Comparison of ENCODE assay signal across 20 mouse cellular contexts in genomic region chr8:71369040-71369718, GRCm38 (mm10). TPM values are rescaled to one million over a fixed set of nuclear protein-coding genes. Genes with fewer than 3 reads are reported as not detected.
DNase-seq lines count a peak whose midpoint lies in the region; ATAC-seq and TF ChIP-seq lines count a peak whose summit lies in the region.
"Had no signal": no experiment of that assay in that cellular context is flagged by ENCODE, and none has a peak within 500 bp of the region (broad histone marks: within the 10 kb centered on the region; RNA-seq: fewer than 3 reads in every experiment).

No protein-coding gene starts in this region.

- H3K27me3 ChIP-seq in heart, embryonic 12.5 days (replicated peaks) = no peaks in the 10 kb centered on the region
- no peaks in the 10 kb centered on the region for H3K27me3 ChIP-seq in megakaryocyte, embryonic 14.5 days (replicated peaks)
- no peaks in the 10 kb centered on the region for H3K27me3 ChIP-seq in liver, embryonic 14.5 days (ENCODE audit: control insufficient read depth, insufficient read depth, low read length)
- H3K27me3 ChIP-seq: CH12.LX; hindbrain, embryonic 15.5 days; limb, embryonic 13.5 days; midbrain, embryonic 13.5 days had no signal

- peaks cover 29% of the 10 kb centered on the region for H3K36me3 ChIP-seq in heart, embryonic 12.5 days
- H3K36me3 ChIP-seq in megakaryocyte, embryonic 14.5 days (replicated peaks; ENCODE audit: low read length) = peaks cover 37% of the 10 kb centered on the region
- H3K36me3 ChIP-seq in liver, embryonic 14.5 days (replicated peaks; ENCODE audit: control insufficient read depth, insufficient read depth, low read depth) = peaks cover 2% of the 10 kb centered on the region

- peak overlapping the region; percentile 45; the same call in 1 of the 2 replicates for H3K27ac ChIP-seq in heart, embryonic 12.5 days (ENCODE audit: poor library complexity, severe bottlenecking)
- H3K27ac ChIP-seq in liver, embryonic 14.5 days = no peak overlapping the region
- H3K27ac ChIP-seq: hindbrain, embryonic 15.5 days; limb, embryonic 13.5 days; midbrain, embryonic 13.5 days had no signal

- TF ChIP-seq CTCF in liver, embryonic 14.5 days (IDR thresholded peaks at IDR 0.05; ENCODE audit: low read depth) = no peak

- no peak for TF ChIP-seq EP300 in liver, embryonic 14.5 days (IDR thresholded peaks at IDR 0.05; ENCODE audit: low read depth)

- 93% methylated on average over 10 of the region's 10 CpGs for WGBS in heart, embryonic 12.5 days
- 82% methylated on average over 10 of the region's 10 CpGs for WGBS in liver, embryonic 14.5 days (ENCODE audit: insufficient replicate concordance)

- no peak for ATAC-seq in heart, embryonic 12.5 days (ENCODE audit: insufficient number of reproducible peaks, low FRiP score)
- no peak for ATAC-seq in megakaryocyte, adult 5-6 weeks (ENCODE audit: poor library complexity, severe bottlenecking)
- ATAC-seq in liver, embryonic 14.5 days (ENCODE audit: insufficient read depth) = no peak
- ATAC-seq: midbrain, embryonic 13.5 days had no signal

- H3K4me3 ChIP-seq in heart, embryonic 12.5 days = no peak overlapping the region
- peak overlapping the region; percentile 92 for H3K4me3 ChIP-seq in megakaryocyte, embryonic 14.5 days (replicated peaks)
- no peak overlapping the region for H3K4me3 ChIP-seq in liver, embryonic 14.5 days (ENCODE audit: insufficient read depth in 1 of 2, low read depth in 2 of 2, low read length in 2 of 2)
- H3K4me3 ChIP-seq: hindbrain, embryonic 15.5 days; limb, embryonic 13.5 days; midbrain, embryonic 13.5 days had no signal

- peak; percentile 27 to 46 for DNase-seq in adrenal gland, adult (ENCODE audit: inconsistent age in 2 of 2, low spot score in 1 of 2)
- no peak for DNase-seq in adrenal gland, adult 2 months
- no peak for DNase-seq in heart, postnatal 36 days
- DNase-seq in liver, embryonic 14.5 days (ENCODE audit: low read depth in 3 of 3, low spot score in 3 of 3) = no peak
- DNase-seq in lung, adult 18-20 months = no peak
- DNase-seq: adrenal gland, postnatal 10 days; gastrocnemius, postnatal 36 days; kidney, adult 18-20 months; lung, postnatal 10 days; right cerebral cortex, adult 18-20 months; spleen, adult 18-20 months; thymus, postnatal 36 days had no signal

- intact Hi-C loops in heart, postnatal 36 days (cut with DNase I) = loop anchor here (5.0 kb wide), 2 partner anchors 93 to 118 kb away; partner anchors contain the start of genes Abhd8, Ano8, Gtpbp3 and Mrpl34

- no peak overlapping the region for H3K4me2 ChIP-seq in heart, embryonic 12.5 days
- H3K4me2 ChIP-seq in liver, embryonic 14.5 days (ENCODE audit: low read depth) = 0 out of 2 replicates have a peak overlapping the region, but pooled peaks have one; percentile 1
- H3K4me2 ChIP-seq: hindbrain, embryonic 15.5 days; midbrain, embryonic 13.5 days had no signal

- H3K9ac ChIP-seq in heart, embryonic 12.5 days = no peak overlapping the region
- no peak overlapping the region for H3K9ac ChIP-seq in liver, embryonic 14.5 days (replicated peaks)
- H3K9ac ChIP-seq: hindbrain, embryonic 15.5 days; limb, embryonic 13.5 days had no signal

- peaks cover 30% of the 10 kb centered on the region for H3K4me1 ChIP-seq in heart, embryonic 12.5 days (replicated peaks)
- peaks cover 64% of the 10 kb centered on the region for H3K4me1 ChIP-seq in megakaryocyte, embryonic 14.5 days
- H3K4me1 ChIP-seq in liver, embryonic 14.5 days (replicated peaks; ENCODE audit: control insufficient read depth in 2 of 2, insufficient read depth in 2 of 2, low read length in 1 of 2) = peaks cover 22 to 23% of the 10 kb centered on the region in 2 experiments

- no peaks in the 10 kb centered on the region for H3K9me3 ChIP-seq in heart, embryonic 12.5 days (replicated peaks)
- H3K9me3 ChIP-seq in megakaryocyte, embryonic 14.5 days = no peaks in the 10 kb centered on the region
- no peaks in the 10 kb centered on the region for H3K9me3 ChIP-seq in liver, embryonic 14.5 days (ENCODE audit: control insufficient read depth, low read length)
- H3K9me3 ChIP-seq: hindbrain, embryonic 15.5 days; limb, embryonic 13.5 days; midbrain, embryonic 13.5 days had no signal

RNA-seq across cellular contexts. Expression of gene Ocel1, which starts 1.9 kb away (rescaled TPM):
- total RNA-seq in adrenal gland, adult 2 months (2021) = 10 to 100 TPM; 16.5 to 17.8 TPM
- polyA plus RNA-seq in adrenal gland, adult 2 months (2012; rRNA removed) = 32.1 and 36.1 TPM in 2 replicates
- 5.5 and 5.7 TPM in 2 replicates for polyA plus RNA-seq in heart, embryonic 12.5 days (2016; fragmentation: Nextera tagmentation; extraction: Ambion mirVana)
- 10 to 100 TPM; 11.1 to 14.9 TPM for total RNA-seq in heart, postnatal 36 days (2021)
- 79.6 and 103 TPM in 2 replicates for polyA plus RNA-seq in megakaryocyte, embryonic 14.5 days (2012; ENCODE audit: insufficient read depth, low replicate concordance)
- 8.7 and 8.9 TPM in 2 replicates for total RNA-seq in megakaryocyte, adult 5-6 weeks (2015)
- 16.2 and 18.5 TPM in 2 replicates for total RNA-seq in megakaryocyte, adult 5-6 weeks (2017)
- polyA plus RNA-seq in liver, embryonic 14.5 days (2012; rRNA removed) = 2.8 and 3.1 TPM in 2 replicates
- 1.9 and 2.8 TPM in 2 replicates for polyA plus RNA-seq in liver, embryonic 14.5 days (2014; fragmentation: Nextera tagmentation; extraction: Ambion mirVana)

RNA-seq across cellular contexts. Expression of gene Use1, which starts 2.5 kb away (rescaled TPM):
- total RNA-seq in adrenal gland, adult 2 months (2021) = 100 to 1,000 TPM; 167 to 218 TPM
- polyA plus RNA-seq in adrenal gland, adult 2 months (2012; rRNA removed) = 69.3 and 79.6 TPM in 2 replicates
- 68.6 and 69.9 TPM in 2 replicates for polyA plus RNA-seq in heart, embryonic 12.5 days (2016; fragmentation: Nextera tagmentation; extraction: Ambion mirVana)
- total RNA-seq in heart, postnatal 36 days (2021) = 100 to 1,000 TPM; 148 to 149 TPM
- polyA plus RNA-seq in megakaryocyte, embryonic 14.5 days (2012; ENCODE audit: insufficient read depth, low replicate concordance) = 136 and 255 TPM in 2 replicates
- total RNA-seq in megakaryocyte, adult 5-6 weeks (2015) = 124 and 135 TPM in 2 replicates
- 167 and 180 TPM in 2 replicates for total RNA-seq in megakaryocyte, adult 5-6 weeks (2017)
- 41.9 and 57.2 TPM in 2 replicates for polyA plus RNA-seq in liver, embryonic 14.5 days (2012; rRNA removed)
- polyA plus RNA-seq in liver, embryonic 14.5 days (2014; fragmentation: Nextera tagmentation; extraction: Ambion mirVana) = 46.5 and 48.2 TPM in 2 replicates

RNA-seq across cellular contexts. Expression of gene Nr2f6, which starts 12.6 kb away (rescaled TPM):
- 10 to 100 TPM; 49.7 to 71.5 TPM for total RNA-seq in adrenal gland, adult 2 months (2021)
- polyA plus RNA-seq in adrenal gland, adult 2 months (2012; rRNA removed) = 335 and 389 TPM in 2 replicates
- polyA plus RNA-seq in heart, embryonic 12.5 days (2016; fragmentation: Nextera tagmentation; extraction: Ambion mirVana) = 63.6 and 64.3 TPM in 2 replicates
- total RNA-seq in heart, postnatal 36 days (2021) = 10 to 100 TPM; 47.6 to 53.6 TPM
- 20.8 and 45.4 TPM in 2 replicates for polyA plus RNA-seq in megakaryocyte, embryonic 14.5 days (2012; ENCODE audit: insufficient read depth, low replicate concordance)
- 8.2 and 13.8 TPM in 2 replicates for total RNA-seq in megakaryocyte, adult 5-6 weeks (2015)
- total RNA-seq in megakaryocyte, adult 5-6 weeks (2017) = 6.9 and 9.1 TPM in 2 replicates
- 20.8 and 23.4 TPM in 2 replicates for polyA plus RNA-seq in liver, embryonic 14.5 days (2012; rRNA removed)
- 19.1 and 22.4 TPM in 2 replicates for polyA plus RNA-seq in liver, embryonic 14.5 days (2014; fragmentation: Nextera tagmentation; extraction: Ambion mirVana)

RNA-seq across cellular contexts. Expression of gene Ushbp1, which starts 26.4 kb away (rescaled TPM):
- 10 to 100 TPM; 11.9 to 16.8 TPM for total RNA-seq in adrenal gland, adult 2 months (2021)
- polyA plus RNA-seq in adrenal gland, adult 2 months (2012; rRNA removed) = 40.1 and 58.8 TPM in 2 replicates
- 4.8 and 6.1 TPM in 2 replicates for polyA plus RNA-seq in heart, embryonic 12.5 days (2016; fragmentation: Nextera tagmentation; extraction: Ambion mirVana)
- total RNA-seq in heart, postnatal 36 days (2021) = 10 to 100 TPM; 28.0 to 30.4 TPM
- 0.06 TPM in 1 of 2 replicates, not detected in the other for polyA plus RNA-seq in megakaryocyte, embryonic 14.5 days (2012; ENCODE audit: insufficient read depth, low replicate concordance)
- not detected in 2 replicates for total RNA-seq in megakaryocyte, adult 5-6 weeks (2015)
- not detected in 2 replicates for total RNA-seq in megakaryocyte, adult 5-6 weeks (2017)
- 3.1 and 3.5 TPM in 2 replicates for polyA plus RNA-seq in liver, embryonic 14.5 days (2012; rRNA removed)
- polyA plus RNA-seq in liver, embryonic 14.5 days (2014; fragmentation: Nextera tagmentation; extraction: Ambion mirVana) = 1.5 and 1.9 TPM in 2 replicates
- total RNA-seq: CH12.LX; neutrophil, adult 5-6 weeks had no signal

RNA-seq across cellular contexts. Expression of gene Babam1, which starts 27.5 kb away (rescaled TPM):
- total RNA-seq in adrenal gland, adult 2 months (2021) = 100 to 1,000 TPM; 106 to 119 TPM
- polyA plus RNA-seq in adrenal gland, adult 2 months (2012; rRNA removed) = 143 and 164 TPM in 2 replicates
- 77.6 and 94.2 TPM in 2 replicates for polyA plus RNA-seq in heart, embryonic 12.5 days (2016; fragmentation: Nextera tagmentation; extraction: Ambion mirVana)
- total RNA-seq in heart, postnatal 36 days (2021) = 10 to 100 TPM; 61.2 to 67.1 TPM
- polyA plus RNA-seq in megakaryocyte, embryonic 14.5 days (2012; ENCODE audit: insufficient read depth, low replicate concordance) = 62.3 and 94.3 TPM in 2 replicates
- total RNA-seq in megakaryocyte, adult 5-6 weeks (2015) = 62.0 and 66.6 TPM in 2 replicates
- total RNA-seq in megakaryocyte, adult 5-6 weeks (2017) = 108 and 110 TPM in 2 replicates
- 53.6 and 61.2 TPM in 2 replicates for polyA plus RNA-seq in liver, embryonic 14.5 days (2012; rRNA removed)
- polyA plus RNA-seq in liver, embryonic 14.5 days (2014; fragmentation: Nextera tagmentation; extraction: Ambion mirVana) = 50.6 and 52.3 TPM in 2 replicates

Comparison
In these comparisons a context has a peak if more than half of its experiments do, and no peak if none do; other contexts are left out.
1. DNase-seq: peak in adrenal gland, adult (2 of 2); none in adrenal gland, adult 2 months (single experiment), heart, postnatal 36 days (0 of 2), liver, embryonic 14.5 days (0 of 3) and lung, adult 18-20 months (0 of 2).